Mouse (Mus musculus): ENCODE measurements around the gene Gopc. TPM values are rescaled to one million over a fixed set of nuclear protein-coding genes. Genes with fewer than 3 reads are reported as not detected.
"Not testable (repeated sequence)": the region's sequence is repeated elsewhere in the genome, so short reads cannot be mapped to it uniquely, and the experiment has no call there.

Gopc gene
- total and polyA plus RNA-seq, 3 experiments, result 4.2 to 12.0 (median 11.9) TPM

DNA sequence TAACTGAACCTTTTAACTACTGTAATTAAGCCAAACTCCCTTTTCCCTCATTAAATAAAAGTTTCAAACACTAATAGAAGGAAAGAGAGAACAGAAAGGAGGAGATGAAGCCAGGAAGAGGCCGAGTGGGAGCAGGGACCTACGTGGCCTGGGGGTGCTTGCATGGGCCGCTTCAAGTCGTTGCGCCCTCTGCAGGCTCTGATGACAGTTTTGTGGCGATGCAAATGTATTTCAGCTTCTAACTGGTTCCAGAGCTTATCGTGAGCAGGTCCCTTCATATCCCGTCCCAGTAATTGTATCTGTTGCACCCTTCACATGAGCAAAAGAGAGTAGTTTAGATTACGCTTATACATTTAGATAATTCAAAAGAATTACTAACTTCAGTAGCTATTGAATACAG, 28.7 kb downstream of the Gopc start:
- no peak overlapping the region for H3K9ac ChIP-seq (ENCODE audit: low read depth, low read length)
- H3K79me2 ChIP-seq (replicated peaks; ENCODE audit: control insufficient read depth, insufficient read depth, low read length), result no peaks in the 10 kb centered on the region
- H3K27me3 ChIP-seq (ENCODE audit: control insufficient read depth, insufficient read depth, low read length), result no peaks in the 10 kb centered on the region
- DNase-seq, result no peak
- no peak overlapping the region for H3K4me3 ChIP-seq
- WGBS, result 87% methylated on average over 9 of the region's 9 CpGs
- H3K36me3 ChIP-seq (ENCODE audit: control insufficient read depth, insufficient read depth, low read length), result peaks cover 3% of the 10 kb centered on the region; the same call in 1 of the 2 replicates
- intact Hi-C loops (cut with DNase I), result no loop called here
- no peaks in the 10 kb centered on the region for H3K4me1 ChIP-seq (ENCODE audit: control insufficient read depth, insufficient read depth, low read length)
- 0 out of 2 replicates have a peak, but pooled peaks have one; percentile 24 for TF ChIP-seq CTCF (IDR thresholded peaks at IDR 0.05)
- no peak for TF ChIP-seq POLR2A (IDR thresholded peaks at IDR 0.05; ENCODE audit: insufficient read depth, low read depth, low read length)
- no peak for TF ChIP-seq EP300 (IDR thresholded peaks at IDR 0.05; ENCODE audit: insufficient read depth, low read depth, low read length)
- H3K27ac ChIP-seq, result no peak overlapping the region

- H3K79me2 ChIP-seq (replicated peaks; ENCODE audit: control insufficient read depth, insufficient read depth, low read length); DNase-seq; H3K4me3 ChIP-seq; intact Hi-C loops (cut with DNase I); H3K27ac ChIP-seq; H3K36me3 ChIP-seq (ENCODE audit: control insufficient read depth, insufficient read depth, low read length); H3K4me1 ChIP-seq (ENCODE audit: control insufficient read depth, insufficient read depth, low read length); H3K9ac ChIP-seq (ENCODE audit: low read depth, low read length); H3K27me3 ChIP-seq (ENCODE audit: control insufficient read depth, insufficient read depth, low read length): not testable (repeated sequence)
- 0 out of 2 replicates have a peak, but pooled peaks have one; percentile 7 for TF ChIP-seq CTCF (IDR thresholded peaks at IDR 0.05)
- WGBS, result 90% methylated on average over 4 of the region's 4 CpGs
Measured at GRCm38 (mm10) chr10:52343324-52343723, 38.6 kb downstream of the Gopc start.

DNA sequence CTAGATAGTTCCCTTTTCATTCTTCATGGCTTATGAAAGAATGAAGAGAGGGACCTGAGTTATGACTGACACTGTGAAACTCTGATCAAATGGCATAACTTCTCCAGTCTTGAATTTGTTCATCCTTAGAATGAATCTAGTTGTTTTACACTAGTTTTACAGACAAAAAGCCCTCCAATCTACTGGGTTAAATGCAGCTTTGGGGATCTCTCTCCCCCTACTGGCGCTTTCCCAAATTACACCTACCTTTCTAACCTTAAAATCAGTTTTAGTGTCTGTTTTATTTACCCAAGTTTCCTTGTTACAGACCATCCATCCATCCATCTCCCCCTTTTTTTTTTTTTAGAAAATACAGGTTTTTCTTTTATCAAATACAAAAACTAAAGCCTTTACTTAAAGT, 50.9 kb downstream of the Gopc start:
- H3K79me2 ChIP-seq (replicated peaks; ENCODE audit: control insufficient read depth, insufficient read depth, low read length), result no peaks in the 10 kb centered on the region
- intact Hi-C loops (cut with DNase I), result loop anchor here (1.0 to 5.0 kb wide), 4 partner anchors 20 to 224 kb away; no protein-coding TSS in a partner anchor
- no peak overlapping the region for H3K4me3 ChIP-seq
- H3K4me1 ChIP-seq (ENCODE audit: control insufficient read depth, insufficient read depth, low read length), result no peaks in the 10 kb centered on the region
- TF ChIP-seq CTCF (IDR thresholded peaks at IDR 0.05), result peak; percentile 91
- no peak for TF ChIP-seq POLR2A (IDR thresholded peaks at IDR 0.05; ENCODE audit: insufficient read depth, low read depth, low read length)
- DNase-seq, result no peak
- 0% methylated on average over 1 of the region's 1 CpGs for WGBS
- no peak overlapping the region for H3K27ac ChIP-seq
- H3K9ac ChIP-seq (ENCODE audit: low read depth, low read length), result no peak overlapping the region
- no peaks in the 10 kb centered on the region for H3K36me3 ChIP-seq (ENCODE audit: control insufficient read depth, insufficient read depth, low read length)
- H3K27me3 ChIP-seq (ENCODE audit: control insufficient read depth, insufficient read depth, low read length), result no peaks in the 10 kb centered on the region

- no peak overlapping the region for H3K27ac ChIP-seq
- no peaks in the 10 kb centered on the region for H3K79me2 ChIP-seq (replicated peaks; ENCODE audit: control insufficient read depth, insufficient read depth, low read length)
- no peaks in the 10 kb centered on the region for H3K36me3 ChIP-seq (ENCODE audit: control insufficient read depth, insufficient read depth, low read length)
- no peak for DNase-seq
- 82% methylated on average over 3 of the region's 3 CpGs for WGBS
- no peak overlapping the region for H3K9ac ChIP-seq (ENCODE audit: low read depth, low read length)
- no peak overlapping the region for H3K4me3 ChIP-seq
- TF ChIP-seq POLR2A (IDR thresholded peaks at IDR 0.05; ENCODE audit: insufficient read depth, low read depth, low read length) (no peak), CTCF (IDR thresholded peaks at IDR 0.05) (no peak), EP300 (IDR thresholded peaks at IDR 0.05; ENCODE audit: insufficient read depth, low read depth, low read length) (no peak)
- no peaks in the 10 kb centered on the region for H3K4me1 ChIP-seq (ENCODE audit: control insufficient read depth, insufficient read depth, low read length)
- intact Hi-C loops (cut with DNase I), result no loop called here
- no peaks in the 10 kb centered on the region for H3K27me3 ChIP-seq (ENCODE audit: control insufficient read depth, insufficient read depth, low read length)
Measured at GRCm38 (mm10) chr10:52321918-52322317, 60.0 kb downstream of the Gopc start.

- 93% methylated on average over 28 of the region's 28 CpGs for WGBS
- H3K79me2 ChIP-seq (replicated peaks; ENCODE audit: control insufficient read depth, insufficient read depth, low read length), result no peaks in the 10 kb centered on the region; the same call in 1 of the 2 replicates
Measured at GRCm38 (mm10) chr10:52319506-52320286, 62.2 kb downstream of the Gopc start.

GRCm38 (mm10) chr10:52309196-52309595, 72.7 kb downstream of the Gopc start:
- H3K27me3 ChIP-seq (ENCODE audit: control insufficient read depth, insufficient read depth, low read length), result no peaks in the 10 kb centered on the region
- 32% methylated on average over 8 of the region's 8 CpGs for WGBS
- H3K4me3 ChIP-seq, result no peak overlapping the region
- intact Hi-C loops (cut with DNase I), result loop anchor here (1.0 to 5.0 kb wide), 3 partner anchors 34 to 78 kb away; partner anchors contain the start of gene Nepn
- peak overlapping the region; percentile 77 for H3K27ac ChIP-seq
- TF ChIP-seq EP300 (IDR thresholded peaks at IDR 0.05; ENCODE audit: insufficient read depth, low read depth, low read length) (peak; percentile 92), CTCF (IDR thresholded peaks at IDR 0.05) (0 out of 2 replicates have a peak, but pooled peaks have one; percentile 32), POLR2A (IDR thresholded peaks at IDR 0.05; ENCODE audit: insufficient read depth, low read depth, low read length) (no peak)
- peaks cover 2% of the 10 kb centered on the region for H3K36me3 ChIP-seq (ENCODE audit: control insufficient read depth, insufficient read depth, low read length)
- peaks cover 3% of the 10 kb centered on the region for H3K4me1 ChIP-seq (ENCODE audit: control insufficient read depth, insufficient read depth, low read length)
- DNase-seq, result peak; percentile 55 to 78
- no peaks in the 10 kb centered on the region for H3K79me2 ChIP-seq (replicated peaks; ENCODE audit: control insufficient read depth, insufficient read depth, low read length)
- no peak overlapping the region for H3K9ac ChIP-seq (ENCODE audit: low read depth, low read length)

More at GRCm38 (mm10) chr10:52319506-52320286, 62.2 kb downstream of the Gopc start:
- Histone ChIP-seq H3K4me3 (no peak overlapping the region), H3K36me3 (ENCODE audit: control insufficient read depth, insufficient read depth, low read length) (no peaks in the 10 kb centered on the region), H3K4me1 (ENCODE audit: control insufficient read depth, insufficient read depth, low read length) (no peaks in the 10 kb centered on the region), H3K27ac (no peak overlapping the region), H3K27me3 (ENCODE audit: control insufficient read depth, insufficient read depth, low read length) (no peaks in the 10 kb centered on the region), H3K9ac (ENCODE audit: low read depth, low read length) (no peak overlapping the region)
- DNase-seq, result no peak
- TF ChIP-seq EP300 (IDR thresholded peaks at IDR 0.05; ENCODE audit: insufficient read depth, low read depth, low read length), result no peak
- TF ChIP-seq POLR2A (IDR thresholded peaks at IDR 0.05; ENCODE audit: insufficient read depth, low read depth, low read length), result no peak
- TF ChIP-seq CTCF (IDR thresholded peaks at IDR 0.05), result no peak
- intact Hi-C loops (cut with DNase I), result no loop called here
